In the genomic region with DNA sequence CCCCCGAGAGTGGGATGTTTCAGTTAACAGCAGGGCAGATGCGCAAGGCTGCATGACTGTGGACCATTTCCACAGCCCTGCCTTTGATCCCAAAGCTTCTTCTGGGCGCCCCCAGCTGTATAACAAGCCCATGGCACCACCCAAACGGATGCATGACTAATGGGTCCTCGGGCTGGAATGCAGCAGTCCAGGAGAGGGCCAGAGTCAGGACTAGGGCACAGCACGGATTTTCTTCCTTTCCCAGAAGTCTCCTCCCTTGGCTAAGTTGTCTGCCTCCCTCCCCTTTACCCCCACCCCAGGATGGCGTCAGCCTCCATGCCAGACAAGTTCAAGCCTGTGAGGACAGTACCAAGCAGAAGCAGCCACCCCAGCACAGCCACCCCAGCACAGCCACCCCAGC, we compare ENCODE assay signal across 13 mouse cellular contexts. TPM values are rescaled to one million over a fixed set of nuclear protein-coding genes. Genes with fewer than 3 reads are reported as not detected.
DNase-seq lines count a peak whose midpoint lies in the region; ATAC-seq lines count a peak whose summit lies in the region.
"Had no signal": no experiment of that assay in that cellular context is flagged by ENCODE, and none has a peak within 500 bp of the region (broad histone marks: within the 10 kb centered on the region; RNA-seq: fewer than 3 reads in every experiment).

No protein-coding gene starts in this region.

- peak; percentile 24 for DNase-seq in lung, postnatal 36 days
- DNase-seq in lung, adult 18-20 months: no peak
- peak; percentile 92 for DNase-seq in Muller cell, postnatal 12 days (ENCODE audit: inconsistent ontology term)
- no peak for DNase-seq in spleen, postnatal 14 days (ENCODE audit: low spot score in 2 of 2)
- DNase-seq in right cerebral cortex, postnatal 36 days (ENCODE audit: low spot score in 2 of 2): no peak
- DNase-seq: gastrocnemius, postnatal 36 days; right cerebral cortex, adult 18-20 months had no signal

- no peak overlapping the region for H3K4me3 ChIP-seq in embryonic facial prominence, embryonic 12.5 days
- H3K4me3 ChIP-seq in stomach, embryonic 14.5 days (ENCODE audit: low read depth, low read length): no peak overlapping the region
- H3K4me3 ChIP-seq: forebrain, embryonic 12.5 days; liver, embryonic 15.5 days; megakaryocyte, embryonic 14.5 days had no signal

- 56% methylated on average over 7 of the region's 7 CpGs for WGBS in embryonic facial prominence, embryonic 12.5 days
- WGBS in stomach, embryonic 14.5 days: 73% methylated on average over 7 of the region's 7 CpGs

- no peak for ATAC-seq in embryonic facial prominence, embryonic 12.5 days (ENCODE audit: insufficient number of reproducible peaks, insufficient read depth, low FRiP score, low TSS enrichment)
- no peak for ATAC-seq in stomach, embryonic 14.5 days (ENCODE audit: insufficient number of reproducible peaks, insufficient read depth, low FRiP score, low read depth)

- H3K27ac ChIP-seq in embryonic facial prominence, embryonic 12.5 days: 0 out of 2 replicates have a peak overlapping the region, but pooled peaks have one; percentile 11
- peak overlapping the region; percentile 67; the same call in 1 of the 2 replicates for H3K27ac ChIP-seq in stomach, embryonic 14.5 days (ENCODE audit: low read length)
- H3K27ac ChIP-seq: liver, embryonic 15.5 days had no signal

- H3K36me3 ChIP-seq in embryonic facial prominence, embryonic 12.5 days: peaks cover 70% of the 10 kb centered on the region
- H3K36me3 ChIP-seq in stomach, embryonic 14.5 days (ENCODE audit: control insufficient read depth, insufficient read depth, low read length): peaks cover 65% of the 10 kb centered on the region

- no peak overlapping the region for H3K4me2 ChIP-seq in embryonic facial prominence, embryonic 12.5 days (replicated peaks)
- H3K4me2 ChIP-seq in stomach, embryonic 14.5 days (replicated peaks; ENCODE audit: low read depth, low read length): no peak overlapping the region
- H3K4me2 ChIP-seq: forebrain, embryonic 12.5 days; liver, embryonic 15.5 days had no signal

- H3K9ac ChIP-seq in embryonic facial prominence, embryonic 12.5 days: no peak overlapping the region
- no peak overlapping the region for H3K9ac ChIP-seq in stomach, embryonic 14.5 days (replicated peaks; ENCODE audit: low read depth, low read length)
- H3K9ac ChIP-seq: forebrain, embryonic 12.5 days; liver, embryonic 15.5 days had no signal

- peaks cover 14% of the 10 kb centered on the region; the same call in 1 of the 2 replicates for H3K4me1 ChIP-seq in embryonic facial prominence, embryonic 12.5 days
- peaks cover 5% of the 10 kb centered on the region; the same call in 1 of the 2 replicates for H3K4me1 ChIP-seq in stomach, embryonic 14.5 days (ENCODE audit: control insufficient read depth, insufficient read depth, low read length)

- H3K27me3 ChIP-seq in embryonic facial prominence, embryonic 12.5 days: no peaks in the 10 kb centered on the region
- H3K27me3 ChIP-seq in stomach, embryonic 14.5 days (ENCODE audit: control insufficient read depth, insufficient read depth, low read length): no peaks in the 10 kb centered on the region
- H3K27me3 ChIP-seq: forebrain, embryonic 12.5 days; liver, embryonic 15.5 days; megakaryocyte, embryonic 14.5 days had no signal

- no peaks in the 10 kb centered on the region for H3K9me3 ChIP-seq in embryonic facial prominence, embryonic 12.5 days
- H3K9me3 ChIP-seq in stomach, embryonic 14.5 days (ENCODE audit: control insufficient read depth, low read depth, low read length): no peaks in the 10 kb centered on the region
- H3K9me3 ChIP-seq: forebrain, embryonic 12.5 days; G1E; liver, embryonic 15.5 days; megakaryocyte, embryonic 14.5 days had no signal

RNA-seq across cellular contexts. Expression of a gene that starts 16.5 kb away (rescaled TPM):
- 4.1 and 4.2 TPM in 2 replicates for polyA plus RNA-seq in embryonic facial prominence, embryonic 12.5 days (2016; fragmentation: Nextera tagmentation; extraction: Ambion mirVana)
- 10.2 and 10.7 TPM in 2 replicates for polyA plus RNA-seq in stomach, embryonic 14.5 days (2014; fragmentation: Nextera tagmentation; extraction: Ambion mirVana)

RNA-seq across cellular contexts. Expression of a gene that starts 24.7 kb away (rescaled TPM):
- polyA plus RNA-seq in embryonic facial prominence, embryonic 12.5 days (2016; fragmentation: Nextera tagmentation; extraction: Ambion mirVana): 26.3 and 28.7 TPM in 2 replicates
- 19.6 and 20.2 TPM in 2 replicates for polyA plus RNA-seq in stomach, embryonic 14.5 days (2014; fragmentation: Nextera tagmentation; extraction: Ambion mirVana)

RNA-seq across cellular contexts. Expression of a gene that starts 24.9 kb away (rescaled TPM):
- 46.9 and 47.0 TPM in 2 replicates for polyA plus RNA-seq in embryonic facial prominence, embryonic 12.5 days (2016; fragmentation: Nextera tagmentation; extraction: Ambion mirVana)
- polyA plus RNA-seq in stomach, embryonic 14.5 days (2014; fragmentation: Nextera tagmentation; extraction: Ambion mirVana): 35.8 and 43.6 TPM in 2 replicates

RNA-seq across cellular contexts. Expression of a gene that starts 46.2 kb away (rescaled TPM):
- polyA plus RNA-seq in embryonic facial prominence, embryonic 12.5 days (2016; fragmentation: Nextera tagmentation; extraction: Ambion mirVana): 1.00 and 1.7 TPM in 2 replicates
- polyA plus RNA-seq in stomach, embryonic 14.5 days (2014; fragmentation: Nextera tagmentation; extraction: Ambion mirVana): 35.9 and 41.9 TPM in 2 replicates
- polyA plus RNA-seq: G1E had no signal

RNA-seq across cellular contexts. Expression of a gene that starts 54.5 kb away (rescaled TPM):
- polyA plus RNA-seq in embryonic facial prominence, embryonic 12.5 days (2016; fragmentation: Nextera tagmentation; extraction: Ambion mirVana): 165 and 169 TPM in 2 replicates
- 157 and 164 TPM in 2 replicates for polyA plus RNA-seq in stomach, embryonic 14.5 days (2014; fragmentation: Nextera tagmentation; extraction: Ambion mirVana)

Comparison
In these comparisons a context has a peak if more than half of its experiments do, and no peak if none do; other contexts are left out.
1. DNase-seq: peak in lung, postnatal 36 days (single experiment) and Muller cell, postnatal 12 days (single experiment); none in lung, adult 18-20 months (0 of 2), spleen, postnatal 14 days (0 of 2) and right cerebral cortex, postnatal 36 days (0 of 2).